ENCODE assay signal across 24 mouse cellular contexts in genomic region chr9:13320800-13321364, GRCm38 (mm10). TPM values are rescaled to one million over a fixed set of nuclear protein-coding genes. Genes with fewer than 3 reads are reported as not detected.
A peak's percentile ranks its signal among the peaks of the same experiment; 100 is the strongest.
DNase-seq lines count a peak whose midpoint lies in the region; ATAC-seq and TF ChIP-seq lines count a peak whose summit lies in the region.
"Had no signal": no experiment of that assay in that cellular context is flagged by ENCODE, and none has a peak within 500 bp of the region (broad histone marks: within the 10 kb centered on the region; RNA-seq: fewer than 3 reads in every experiment).

No protein-coding gene starts in this region.

- H3K9ac ChIP-seq in heart, adult 2 months (ENCODE audit: low read depth, low read length) = no peak overlapping the region
- no peak overlapping the region for H3K9ac ChIP-seq in kidney, embryonic 15.5 days
- H3K9ac ChIP-seq: embryonic facial prominence, embryonic 12.5 days; forebrain, embryonic 12.5 days; hindbrain, embryonic 13.5 days; liver, embryonic 15.5 days; midbrain, embryonic 12.5 days had no signal

- H3K27me3 ChIP-seq in heart, embryonic 10.5 days (ENCODE audit: insufficient read depth, poor library complexity, severe bottlenecking) = no peaks in the 10 kb centered on the region
- H3K27me3 ChIP-seq in heart, adult 2 months (ENCODE audit: control insufficient read depth, insufficient read depth, low read length) = no peaks in the 10 kb centered on the region
- no peaks in the 10 kb centered on the region for H3K27me3 ChIP-seq in kidney, embryonic 15.5 days
- H3K27me3 ChIP-seq: embryonic facial prominence, embryonic 12.5 days; forebrain, embryonic 12.5 days; hindbrain, embryonic 13.5 days; liver, embryonic 15.5 days; midbrain, embryonic 12.5 days had no signal

- peaks cover 2% of the 10 kb centered on the region for H3K79me2 ChIP-seq in heart, adult 2 months (replicated peaks; ENCODE audit: control insufficient read depth, insufficient read depth, low read length)

- no peak for ATAC-seq in kidney, embryonic 15.5 days (replicated peaks; ENCODE audit: low FRiP score)

- H3K27ac ChIP-seq in heart, embryonic 10.5 days = peak overlapping the region; percentile 62; the same call in 1 of the 2 replicates
- no peak overlapping the region for H3K27ac ChIP-seq in heart, adult 2 months
- no peak overlapping the region for H3K27ac ChIP-seq in kidney, embryonic 15.5 days
- H3K27ac ChIP-seq in embryonic fibroblast, embryonic 13.5 days (ENCODE audit: insufficient read depth, low read length) = peak overlapping the region; percentile 55; the same call in 1 of the 2 replicates
- H3K27ac ChIP-seq in left cerebral cortex, adult 2 months = no peak overlapping the region
- H3K27ac ChIP-seq: embryonic facial prominence, embryonic 12.5 days; forebrain, embryonic 12.5 days; hindbrain, embryonic 13.5 days; liver, embryonic 15.5 days; midbrain, embryonic 12.5 days; stomach, postnatal 0 days had no signal

- H3K4me1 ChIP-seq in heart, embryonic 10.5 days = peaks cover 57% of the 10 kb centered on the region
- peaks cover 15% of the 10 kb centered on the region for H3K4me1 ChIP-seq in heart, adult 2 months (ENCODE audit: control insufficient read depth, insufficient read depth, low read length)
- peaks cover 12% of the 10 kb centered on the region for H3K4me1 ChIP-seq in kidney, embryonic 15.5 days
- peaks cover 26% of the 10 kb centered on the region for H3K4me1 ChIP-seq in embryonic fibroblast, embryonic 13.5 days (ENCODE audit: control insufficient read depth, insufficient read depth, low read length)
- H3K4me1 ChIP-seq: liver, embryonic 15.5 days had no signal

- H3K36me3 ChIP-seq in heart, embryonic 10.5 days = no peaks in the 10 kb centered on the region
- H3K36me3 ChIP-seq in heart, adult 2 months (ENCODE audit: control insufficient read depth, insufficient read depth, low read length) = peaks cover 9% of the 10 kb centered on the region
- H3K36me3 ChIP-seq in kidney, embryonic 15.5 days = no peaks in the 10 kb centered on the region
- H3K36me3 ChIP-seq: embryonic facial prominence, embryonic 12.5 days; forebrain, embryonic 12.5 days; hindbrain, embryonic 13.5 days; liver, embryonic 15.5 days; midbrain, embryonic 12.5 days had no signal

- TF ChIP-seq CTCF in heart, adult 2 months (IDR thresholded peaks at IDR 0.05) = no peak
- TF ChIP-seq CTCF in embryonic fibroblast, embryonic 13.5 days (IDR thresholded peaks at IDR 0.05; ENCODE audit: borderline replicate concordance, insufficient read depth, low read length) = no peak
- TF ChIP-seq CTCF in left cerebral cortex, adult 2 months (IDR thresholded peaks at IDR 0.05) = no peak

- DNase-seq in heart, embryonic 10.5 days (ENCODE audit: low spot score) = peak; percentile 54
- DNase-seq in heart, adult 2 months = no peak
- peak; percentile 1 for DNase-seq in kidney, postnatal 10 days
- DNase-seq in CD4-positive helper T cell, adult 2 months (ENCODE audit: low read depth, low spot score) = peak; percentile 63
- DNase-seq in liver = no peak
- no peak for DNase-seq in left cerebral cortex, adult 2 months (ENCODE audit: extremely low spot score in 1 of 2, low spot score in 2 of 2)
- DNase-seq: adrenal gland, adult 8-10 months; cerebellum, postnatal 25 days; gastrocnemius, postnatal 36 days; kidney, adult 2 months; kidney, postnatal 14 days; layer of hippocampus, adult 9-11 months; lung, postnatal 14 days; right cerebral cortex, postnatal 14 days; thymus, adult 2 months had no signal

- WGBS in heart, embryonic 10.5 days = 27% methylated on average over 5 of the region's 5 CpGs
- WGBS in heart, adult 2 months = 65% methylated on average over 5 of the region's 5 CpGs
- 82% methylated on average over 5 of the region's 5 CpGs for WGBS in kidney, embryonic 15.5 days

- intact Hi-C loops in heart, adult 2 months (cut with DNase I) = no loop called here
- intact Hi-C loops in left cerebral cortex, adult 2 months (cut with DNase I) = no loop called here

- no peak for TF ChIP-seq POLR2A in heart, adult 2 months (IDR thresholded peaks at IDR 0.05; ENCODE audit: insufficient read depth, low read depth, low read length)
- TF ChIP-seq POLR2A in embryonic fibroblast, embryonic 13.5 days (IDR thresholded peaks at IDR 0.05; ENCODE audit: low read depth, low read length) = no peak

- H3K9me3 ChIP-seq in heart, embryonic 10.5 days = no peaks in the 10 kb centered on the region
- no peaks in the 10 kb centered on the region for H3K9me3 ChIP-seq in kidney, embryonic 15.5 days (replicated peaks)
- H3K9me3 ChIP-seq: embryonic facial prominence, embryonic 12.5 days; forebrain, embryonic 12.5 days; hindbrain, embryonic 13.5 days; liver, embryonic 15.5 days; midbrain, embryonic 12.5 days had no signal

- no peak for TF ChIP-seq EP300 in heart, adult 2 months (IDR thresholded peaks at IDR 0.05; ENCODE audit: insufficient read depth, low read depth, low read length)

- no peak overlapping the region for H3K4me2 ChIP-seq in kidney, embryonic 15.5 days
- H3K4me2 ChIP-seq: embryonic facial prominence, embryonic 12.5 days; forebrain, embryonic 12.5 days; hindbrain, embryonic 13.5 days; liver, embryonic 15.5 days; midbrain, embryonic 12.5 days had no signal

- no peak overlapping the region for H3K4me3 ChIP-seq in heart, embryonic 10.5 days
- H3K4me3 ChIP-seq in heart, adult 2 months = no peak overlapping the region
- H3K4me3 ChIP-seq in kidney, embryonic 15.5 days (replicated peaks) = no peak overlapping the region
- H3K4me3 ChIP-seq in embryonic fibroblast, embryonic 13.5 days (ENCODE audit: insufficient read depth, low read length) = no peak overlapping the region
- no peak overlapping the region for H3K4me3 ChIP-seq in left cerebral cortex, adult 2 months
- H3K4me3 ChIP-seq: embryonic facial prominence, embryonic 12.5 days; erythroblast, embryonic 14.5 days; forebrain, embryonic 12.5 days; hindbrain, embryonic 13.5 days; liver, embryonic 15.5 days; midbrain, embryonic 12.5 days had no signal

RNA-seq across cellular contexts. Expression of gene Maml2, which starts 23.1 kb away (rescaled TPM):
- polyA plus RNA-seq in heart, embryonic 10.5 days (2016; fragmentation: Nextera tagmentation; extraction: Ambion mirVana) = 7.3 and 9.6 TPM in 2 replicates
- 1 to 10 TPM; 5.7 to 6.5 TPM for total RNA-seq in heart, adult 2 months (2021)
- 4.8 and 6.2 TPM in 2 replicates for polyA plus RNA-seq in heart, adult 2 months (2012; rRNA removed)
- 10.5 and 11.4 TPM in 2 replicates for polyA plus RNA-seq in kidney, embryonic 15.5 days (2015; fragmentation: Nextera tagmentation; extraction: Ambion mirVana)
- 23.1 and 27.9 TPM in 2 replicates for polyA plus RNA-seq in embryonic fibroblast, embryonic 13.5 days (2011; ENCODE audit: insufficient read length, low read depth, missing spikeins)
- 1 to 10 TPM; 7.1 to 7.2 TPM for total RNA-seq in left cerebral cortex, adult 2 months (2021)

Comparison
In these comparisons a context has a peak if more than half of its experiments do, and no peak if none do; other contexts are left out.
1. DNase-seq: peak in heart, embryonic 10.5 days (single experiment), kidney, postnatal 10 days (single experiment) and CD4-positive helper T cell, adult 2 months (single experiment); none in heart, adult 2 months (0 of 2), liver (single experiment) and left cerebral cortex, adult 2 months (0 of 2).
2. H3K27ac ChIP-seq: peak in heart, embryonic 10.5 days (single experiment) and embryonic fibroblast, embryonic 13.5 days (single experiment); none in heart, adult 2 months (single experiment), kidney, embryonic 15.5 days (single experiment) and left cerebral cortex, adult 2 months (single experiment).